Mouse (Mus musculus) brain, embryonic 18.5 days (tissue): Measurements from ENCODE around the gene Hoxb9.

Experiments used
- DNase-seq: peaks from one replicate; pipeline ENCODE4 v3.0.0-alpha.2; 2012; ENCODE audit warnings: low read depth, low spot score

Gene Hoxb9

DNA sequence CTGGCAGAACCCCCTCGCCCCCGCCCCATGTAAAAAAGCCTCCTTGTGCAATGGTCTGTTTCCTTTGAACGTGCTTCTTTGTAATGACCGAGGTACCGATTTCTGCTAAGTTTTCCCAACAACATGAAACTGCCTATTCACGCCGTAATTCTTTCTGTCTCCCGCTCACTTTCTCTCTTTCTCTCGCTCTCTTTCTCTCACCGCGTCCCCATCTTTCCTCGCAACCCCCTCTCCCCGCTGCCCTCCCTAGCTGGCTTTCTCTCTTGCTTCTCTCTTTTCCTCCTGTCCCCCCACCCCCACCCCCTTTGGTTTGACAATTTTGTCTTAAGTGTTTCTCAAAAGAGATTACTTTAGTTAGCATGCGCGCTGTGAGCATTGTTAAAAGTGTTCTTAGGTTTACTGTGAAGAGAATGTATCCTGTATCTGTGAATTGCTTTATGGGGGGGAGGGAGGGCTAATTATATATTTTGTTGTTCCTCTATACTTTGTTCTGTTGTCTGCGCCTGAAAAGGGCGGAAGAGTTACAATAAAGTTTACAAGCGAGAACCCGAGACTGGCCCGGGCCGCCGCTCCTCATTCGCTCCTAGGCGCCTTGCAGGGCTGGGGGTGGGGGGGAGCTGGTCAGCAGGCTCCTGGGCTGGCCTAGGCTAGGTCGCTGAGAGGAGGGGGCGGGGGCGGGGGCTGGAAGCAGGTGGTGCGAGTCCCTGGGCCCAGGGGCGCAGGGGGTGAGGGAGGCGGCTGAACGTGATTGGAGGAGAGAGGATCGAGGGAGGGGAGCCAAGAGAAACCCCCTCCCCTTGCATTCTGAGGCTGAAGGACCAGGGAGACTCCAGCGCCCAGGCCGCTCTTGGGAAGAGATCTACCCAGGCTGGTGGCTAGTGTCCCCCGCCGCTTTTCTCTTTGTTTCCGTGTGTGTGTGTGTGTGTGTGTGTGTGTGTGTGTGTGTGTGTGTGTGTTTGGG is 13.8 kb downstream of the Hoxb9 start:
- DNase-seq, result no peak

DNA sequence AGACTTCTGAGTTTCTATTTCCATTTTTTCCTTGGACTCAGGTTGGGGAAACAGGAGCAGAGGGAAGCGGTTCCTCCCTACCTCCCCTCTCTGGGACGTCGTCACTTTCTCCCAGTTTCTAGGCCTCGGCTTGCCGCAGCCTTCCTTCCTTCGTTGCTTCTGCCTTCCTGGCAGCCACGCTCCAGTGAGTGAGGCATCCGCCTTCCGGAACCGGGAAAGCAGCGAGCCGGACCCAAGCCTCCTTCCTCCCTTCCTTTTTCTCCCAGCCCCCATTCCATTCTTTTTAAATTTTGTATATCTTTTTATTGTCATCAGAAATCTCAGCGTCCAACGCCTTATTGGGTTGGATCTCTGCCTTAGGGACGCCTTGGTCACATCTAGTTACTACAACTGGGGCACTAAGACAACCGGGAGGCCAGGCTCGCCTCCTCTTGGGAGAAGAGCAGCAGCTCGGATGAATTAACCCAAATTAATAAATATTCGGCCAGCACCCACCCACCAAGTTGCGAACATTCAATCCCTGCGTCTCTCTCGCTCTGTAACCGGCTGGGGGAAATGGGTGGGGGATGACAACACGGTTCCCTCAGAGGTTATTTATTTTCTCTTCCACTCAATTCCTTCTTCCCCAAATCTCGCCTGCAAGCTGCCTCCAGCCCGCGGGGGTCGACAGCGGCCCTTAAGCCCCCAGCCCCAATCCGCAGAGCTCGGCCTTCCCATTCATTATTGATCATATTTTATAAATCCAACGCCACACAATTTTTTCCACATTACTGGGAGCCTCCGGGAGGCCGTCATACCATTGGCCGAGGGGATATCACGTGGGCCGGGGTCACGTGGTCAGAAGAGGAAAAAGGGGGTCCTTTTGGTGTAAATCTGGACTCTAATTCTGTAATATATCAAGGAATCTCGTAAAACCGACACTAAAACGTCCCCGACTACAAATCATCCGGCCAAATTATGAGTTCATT is 14.8 kb downstream of the Hoxb9 start, which contains the start of gene Hoxb7:
Gene Hoxb7, plus strand, starts transcription at position 853 of the 968 bp plus-strand sequence.
- DNase-seq, result no peak

DNA sequence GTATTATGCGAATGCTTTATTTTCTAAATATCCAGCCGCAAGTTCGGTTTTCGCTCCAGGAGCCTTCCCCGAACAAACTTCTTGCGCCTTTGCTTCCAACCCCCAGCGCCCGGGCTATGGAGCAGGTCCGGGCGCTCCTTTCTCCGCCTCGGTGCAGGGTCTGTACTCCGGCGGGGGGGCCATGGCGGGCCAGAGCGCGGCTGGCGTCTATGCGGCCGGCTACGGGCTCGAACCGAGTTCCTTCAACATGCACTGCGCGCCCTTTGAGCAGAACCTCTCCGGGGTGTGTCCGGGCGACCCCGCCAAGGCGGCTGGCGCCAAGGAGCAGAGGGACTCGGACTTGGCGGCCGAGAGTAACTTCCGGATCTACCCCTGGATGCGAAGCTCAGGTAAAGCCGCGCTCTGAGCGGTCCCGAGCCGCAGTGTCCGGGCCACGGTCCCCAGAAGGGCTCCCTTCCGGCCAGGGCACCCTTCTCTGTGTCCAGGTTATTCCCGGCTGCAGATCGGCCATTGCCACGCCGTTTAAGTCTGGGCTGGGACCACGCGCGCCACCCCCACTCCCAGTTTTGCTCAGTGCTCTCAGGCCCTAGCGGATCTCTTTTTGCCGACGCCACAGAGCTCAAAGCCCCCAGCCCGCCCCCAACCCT is 15.6 kb downstream of the Hoxb9 start:
- no peak for DNase-seq

GRCm38 (mm10) chr11:96287411-96287810 is 16.2 kb downstream of the Hoxb9 start:
- no peak for DNase-seq

- DNase-seq, result no peak
These were observed 17.4 kb downstream of the Hoxb9 start for GRCm38 (mm10) chr11:96288455-96289221.

DNA sequence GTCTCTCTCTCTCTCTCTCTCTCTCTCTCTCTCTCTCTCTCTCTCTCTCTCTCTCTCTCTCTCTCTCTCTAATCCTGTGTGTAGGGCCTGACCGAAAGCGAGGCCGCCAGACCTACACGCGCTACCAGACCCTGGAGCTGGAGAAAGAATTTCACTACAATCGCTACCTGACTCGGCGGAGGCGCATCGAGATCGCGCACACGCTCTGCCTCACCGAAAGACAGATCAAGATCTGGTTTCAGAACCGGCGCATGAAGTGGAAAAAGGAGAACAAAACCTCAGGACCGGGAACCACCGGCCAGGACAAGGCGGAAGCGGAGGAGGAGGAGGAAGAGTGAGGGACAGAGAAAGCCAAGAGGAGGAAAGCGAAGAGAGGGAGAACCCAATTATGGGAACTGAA is 18.0 kb downstream of the Hoxb9 start:
- no peak for DNase-seq

- no peak for DNase-seq
These were observed 18.6 kb downstream of the Hoxb9 start for GRCm38 (mm10) chr11:96289837-96290236.

DNA sequence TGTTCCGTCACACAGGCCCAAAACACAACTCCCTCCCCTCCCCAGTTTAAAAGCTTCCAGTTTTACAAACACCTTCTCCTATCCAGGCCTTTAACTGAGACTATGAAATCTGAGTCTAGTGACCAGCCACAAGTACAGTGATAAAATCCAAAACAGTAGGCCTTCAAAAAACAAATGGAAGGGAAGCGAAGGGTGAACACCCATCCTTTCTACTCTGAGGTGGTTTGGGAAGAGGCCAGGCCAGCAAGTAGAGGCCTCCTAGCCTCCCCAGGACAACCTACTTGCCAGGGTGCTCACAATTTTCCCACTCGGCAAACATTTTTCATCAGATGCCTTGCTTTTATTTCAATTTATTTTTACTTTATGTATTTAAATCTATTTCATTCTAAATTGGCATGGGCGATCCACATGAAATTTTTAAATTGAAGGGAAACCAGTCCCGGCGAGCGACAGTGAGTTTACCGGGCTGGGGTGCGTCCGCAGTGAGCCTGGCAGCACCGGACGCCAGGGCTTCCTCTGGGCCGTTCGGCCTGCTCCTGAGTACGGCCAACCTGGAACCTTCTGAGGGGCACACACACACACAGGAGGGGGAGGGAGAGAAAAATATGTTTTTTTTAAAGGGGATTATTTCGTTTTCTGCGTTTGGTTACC is 19.6 kb downstream of the Hoxb9 start:
- no peak for DNase-seq

GRCm38 (mm10) chr11:96291681-96292564 is 20.7 kb downstream of the Hoxb9 start, which contains the start of gene Hoxb6:
TSS of gene Hoxb6 (plus strand) at chr11:96292476.
- no peak for DNase-seq

DNA sequence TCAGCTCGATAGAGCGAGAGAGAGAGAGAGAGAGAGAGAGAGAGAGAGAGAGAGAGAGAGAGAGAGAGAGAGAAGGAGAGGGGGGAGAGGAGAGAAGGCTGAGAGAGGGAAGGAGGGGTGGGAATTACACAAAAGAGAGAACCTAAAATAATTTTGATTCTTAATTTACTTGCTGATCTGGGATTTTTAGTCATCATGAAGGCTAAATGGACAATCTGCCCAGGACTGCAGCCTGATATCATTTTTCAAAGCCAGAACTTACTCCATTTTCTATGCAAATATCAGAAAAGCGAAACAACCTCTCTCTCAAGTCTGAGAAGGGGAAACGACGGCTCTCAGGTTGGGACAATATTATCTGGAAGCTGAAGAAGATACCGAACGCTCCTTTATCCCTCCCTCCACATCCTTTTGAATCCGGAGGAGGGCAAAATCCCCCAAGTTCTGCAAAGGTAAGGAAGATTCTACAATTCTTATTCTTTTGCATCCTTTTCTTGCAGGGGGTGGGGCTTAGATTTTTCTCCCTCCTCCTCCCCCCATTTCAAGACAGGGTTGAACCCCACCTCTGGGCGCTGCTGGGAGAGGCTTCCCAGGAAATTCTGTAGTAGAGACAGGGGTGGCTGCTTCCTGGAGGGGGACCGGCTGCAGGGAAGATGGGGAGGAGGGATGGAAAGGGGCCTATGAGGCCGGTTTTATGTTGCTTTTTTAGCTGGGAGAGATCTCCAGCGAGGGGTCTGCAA is 21.5 kb downstream of the Hoxb9 start:
- no peak for DNase-seq

GRCm38 (mm10) chr11:96293302-96293921 is 22.2 kb downstream of the Hoxb9 start:
- DNase-seq, result no peak

- no peak for DNase-seq
These were observed 23.2 kb downstream of the Hoxb9 start for GRCm38 (mm10) chr11:96294245-96295091.

- DNase-seq, result no peak
These were observed 24.0 kb downstream of the Hoxb9 start for GRCm38 (mm10) chr11:96295092-96295835.

DNA sequence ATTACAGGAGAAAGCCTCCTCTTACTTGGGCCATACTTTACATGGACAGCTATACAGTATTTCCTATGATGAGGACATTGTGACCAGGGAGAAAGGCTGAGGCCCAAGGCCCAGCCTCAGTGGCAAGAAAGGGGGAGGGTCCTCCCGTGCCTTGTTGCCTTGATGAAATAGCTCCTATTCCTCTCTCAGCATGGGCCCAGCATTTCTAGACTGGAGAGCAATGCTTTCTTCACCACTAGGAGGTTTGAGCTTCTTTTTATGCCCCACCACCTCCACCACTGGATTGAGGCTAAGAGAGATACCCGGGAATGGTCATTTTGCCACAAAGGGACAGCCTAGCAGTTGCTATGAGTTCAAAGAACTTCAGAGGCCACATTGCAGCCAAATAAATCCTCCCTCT is 25.7 kb downstream of the Hoxb9 start:
- no peak for DNase-seq

DNA sequence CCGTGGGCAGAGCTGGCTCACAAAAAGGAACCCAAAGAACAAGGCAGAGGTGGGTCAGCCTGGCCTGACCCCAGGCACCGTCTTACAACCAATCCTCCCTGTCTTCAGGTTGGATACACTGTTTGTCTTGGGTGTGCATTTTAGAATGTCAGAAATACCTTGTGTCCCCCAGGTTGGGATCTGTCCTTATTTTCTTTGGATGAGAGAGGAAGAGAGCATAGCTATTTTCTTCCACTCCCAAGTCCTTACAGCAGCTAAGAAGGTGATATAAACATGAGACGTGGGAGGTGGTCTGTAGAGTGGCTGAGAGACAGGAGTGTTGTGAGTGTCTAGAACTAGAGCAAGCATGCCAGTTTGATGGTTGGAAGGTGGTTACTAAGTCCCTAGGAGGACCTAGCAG is 26.2 kb downstream of the Hoxb9 start:
- no peak for DNase-seq

GRCm38 (mm10) chr11:96297968-96298635 is 26.8 kb downstream of the Hoxb9 start:
- DNase-seq, result no peak
